Mouse (Mus musculus): ENCODE results near the gene Cse1l. TPM values are rescaled to one million over a fixed set of nuclear protein-coding genes. Genes with fewer than 3 reads are reported as not detected.

Cse1l gene
- polyA plus RNA-seq, 1 experiment from 2014 or later, result 164 TPM

- no peak overlapping the region for H3K4me2 ChIP-seq (replicated peaks)
- H3K4me1 ChIP-seq, result 0 out of 2 replicates have a peak, but pooled peaks cover 20% of the 10 kb centered on the region
- no peak for ATAC-seq (ENCODE audit: insufficient number of reproducible peaks, insufficient read depth, low FRiP score, low TSS enrichment)
- H3K36me3 ChIP-seq, result no peaks in the 10 kb centered on the region
- H3K27me3 ChIP-seq, result no peaks in the 10 kb centered on the region
- no peak overlapping the region for H3K27ac ChIP-seq
- H3K9ac ChIP-seq, result no peak overlapping the region
- no peak overlapping the region for H3K4me3 ChIP-seq
- no peaks in the 10 kb centered on the region for H3K9me3 ChIP-seq
- 77% methylated on average over 2 of the region's 2 CpGs for WGBS
Observed at GRCm38 (mm10) chr2:166980161-166980560, 74.3 kb downstream of the Cse1l start.

GRCm38 (mm10) chr2:166983351-166983894 is 77.6 kb downstream of the Cse1l start:
- no peak overlapping the region for H3K4me2 ChIP-seq (replicated peaks)
- no peaks in the 10 kb centered on the region for H3K36me3 ChIP-seq
- no peaks in the 10 kb centered on the region for H3K9me3 ChIP-seq
- H3K9ac ChIP-seq, result no peak overlapping the region
- no peaks in the 10 kb centered on the region for H3K4me1 ChIP-seq
- 78% methylated on average over 4 of the region's 4 CpGs for WGBS
- H3K27me3 ChIP-seq, result no peaks in the 10 kb centered on the region
- ATAC-seq (ENCODE audit: insufficient number of reproducible peaks, insufficient read depth, low FRiP score, low TSS enrichment), result no peak
- no peak overlapping the region for H3K4me3 ChIP-seq
- no peak overlapping the region for H3K27ac ChIP-seq

GRCm38 (mm10) chr2:166990861-166991260 is 85.0 kb downstream of the Cse1l start:
- Histone ChIP-seq H3K9ac (no peak overlapping the region), H3K9me3 (no peaks in the 10 kb centered on the region), H3K4me2 (replicated peaks) (no peak overlapping the region), H3K4me1 (peaks cover 39% of the 10 kb centered on the region), H3K27ac (no peak overlapping the region), H3K36me3 (no peaks in the 10 kb centered on the region), H3K4me3 (no peak overlapping the region), H3K27me3 (no peaks in the 10 kb centered on the region)
- no peak for ATAC-seq (ENCODE audit: insufficient number of reproducible peaks, insufficient read depth, low FRiP score, low TSS enrichment)
- 79% methylated on average over 7 of the region's 7 CpGs for WGBS

GRCm38 (mm10) chr2:166991945-166992344 is 86.1 kb downstream of the Cse1l start:
- Histone ChIP-seq H3K4me3 (no peak overlapping the region), H3K9ac (no peak overlapping the region), H3K27me3 (no peaks in the 10 kb centered on the region), H3K4me1 (peaks cover 39% of the 10 kb centered on the region), H3K27ac (0 out of 2 replicates have a peak overlapping the region, but pooled peaks have one; percentile 13), H3K9me3 (no peaks in the 10 kb centered on the region), H3K36me3 (no peaks in the 10 kb centered on the region), H3K4me2 (replicated peaks) (no peak overlapping the region)
- ATAC-seq (ENCODE audit: insufficient number of reproducible peaks, insufficient read depth, low FRiP score, low TSS enrichment), result no peak

GRCm38 (mm10) chr2:166995021-166995795 is 89.4 kb downstream of the Cse1l start:
- no peaks in the 10 kb centered on the region for H3K36me3 ChIP-seq
- H3K4me2 ChIP-seq (replicated peaks), result peak overlapping the region; percentile 88
- no peaks in the 10 kb centered on the region for H3K27me3 ChIP-seq
- WGBS, result 3% methylated on average over 28 of the region's 28 CpGs
- peak overlapping the region; percentile 97 for H3K9ac ChIP-seq
- H3K9me3 ChIP-seq, result no peaks in the 10 kb centered on the region
- ATAC-seq (ENCODE audit: insufficient number of reproducible peaks, insufficient read depth, low FRiP score, low TSS enrichment), result no peak
- H3K4me3 ChIP-seq, result peak overlapping the region; percentile 92
- peak overlapping the region; percentile 99 for H3K27ac ChIP-seq
- H3K4me1 ChIP-seq, result peaks cover 39% of the 10 kb centered on the region

Other genes with a start within 250 kb of the Cse1l start
- gene Prex1, start 192.2 kb upstream of the Cse1l start, polyA plus RNA-seq (2016; fragmentation: Nextera tagmentation; extraction: Ambion mirVana), result 36.2 and 41.5 TPM in 2 replicates
- gene Trp53rkb, start 113.5 kb upstream of the Cse1l start, polyA plus RNA-seq (2016; fragmentation: Nextera tagmentation; extraction: Ambion mirVana), result 11.5 and 13.2 TPM in 2 replicates
- gene Arfgef2, start 100.5 kb upstream of the Cse1l start, polyA plus RNA-seq (2016; fragmentation: Nextera tagmentation; extraction: Ambion mirVana), result 4.8 and 5.1 TPM in 2 replicates
- gene Stau1, start 90.3 kb downstream of the Cse1l start, polyA plus RNA-seq (2016; fragmentation: Nextera tagmentation; extraction: Ambion mirVana), result 112 TPM in 2 replicates
- 57.4 and 60.2 TPM in 2 replicates for gene Ddx27, start 109.2 kb downstream of the Cse1l start, polyA plus RNA-seq (2016; fragmentation: Nextera tagmentation; extraction: Ambion mirVana)
- 7.2 and 7.6 TPM in 2 replicates for gene Znfx1, start 157.0 kb downstream of the Cse1l start, polyA plus RNA-seq (2016; fragmentation: Nextera tagmentation; extraction: Ambion mirVana)